Mouse (Mus musculus) granulocyte monocyte progenitor cell, adult 5-6 weeks (primary cell): ENCODE data around the gene Gpr174. TPM values are rescaled to one million over a fixed set of nuclear protein-coding genes. Genes with fewer than 3 reads are reported as not detected.

Experiments used
- total RNA-seq, 2 experiments: library from RNA; stranded (forward) in 1 of 2; stranded (reverse) in 1 of 2; fragments of 200-712, 200-1000 nt in 1 of 2; fragments of >200 nt in 1 of 2; fragmentation: Nextera tagmentation in 1 of 2; gene quantifications; 2 replicates each; pipeline ENCODE4 v1.2.3; 2014 to 2017

Gpr174 gene
- total RNA-seq, 2 experiments from 2014 or later, result not detected

Other genes starting within 250 kb of the Gpr174 start
- gene P2ry10, start 167.4 kb upstream of the Gpr174 start, total RNA-seq (2014; fragmentation: Nextera tagmentation), result not detected in 2 replicates
- gene P2ry10, start 167.4 kb upstream of the Gpr174 start, total RNA-seq (2017), result 0.57 and 0.99 TPM in 2 replicates
- gene P2ry10b, start 107.0 kb upstream of the Gpr174 start, total RNA-seq (2014; fragmentation: Nextera tagmentation), result 0.11 TPM in 1 of 2 replicates, not detected in the other
- 0.15 and 0.34 TPM in 2 replicates for gene P2ry10b, start 107.0 kb upstream of the Gpr174 start, total RNA-seq (2017)
- 2.0 and 2.8 TPM in 2 replicates for gene Itm2a, start 147.5 kb downstream of the Gpr174 start, total RNA-seq (2014; fragmentation: Nextera tagmentation)
- gene Itm2a, start 147.5 kb downstream of the Gpr174 start, total RNA-seq (2017), result 0.31 and 2.2 TPM in 2 replicates